Mouse (Mus musculus) kidney, adult 9 months (tissue): ENCODE results near the gene Mrpl14.

Experiments
- DNase-seq: peaks from one replicate; pipeline ENCODE4 v3.0.0; 2022

Gene Mrpl14

DNA sequence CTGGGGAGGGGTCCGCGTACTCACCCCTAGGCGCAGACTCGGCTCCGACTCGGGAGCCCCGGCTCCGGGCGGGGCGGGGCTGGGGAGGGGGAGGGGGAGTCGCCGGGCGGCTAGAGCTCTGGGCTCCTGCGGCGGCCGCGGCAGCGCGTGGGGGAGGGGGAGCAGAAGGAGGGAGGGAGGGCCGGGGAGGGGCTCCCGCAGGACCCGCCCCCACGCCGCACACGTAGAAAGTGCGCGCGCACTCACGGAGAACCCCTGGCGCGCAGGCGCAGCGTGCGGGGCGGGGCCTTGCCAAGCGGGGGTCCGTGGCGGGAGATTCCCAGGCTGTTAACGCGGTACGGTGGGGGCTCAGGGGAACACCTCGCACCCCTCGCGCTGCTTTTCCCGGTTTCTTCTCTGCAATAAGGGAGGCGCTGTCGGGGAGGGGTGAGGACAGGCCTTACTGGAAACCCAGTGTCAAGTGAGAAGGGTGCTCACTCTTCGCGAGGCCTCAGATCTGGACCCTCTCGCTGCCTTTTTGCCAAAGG is at the start of gene Mrpl14:
Mrpl14 (plus strand) TSS at position 230 of the 527 bp plus-strand sequence.
- DNase-seq: peak; percentile 90

DNA sequence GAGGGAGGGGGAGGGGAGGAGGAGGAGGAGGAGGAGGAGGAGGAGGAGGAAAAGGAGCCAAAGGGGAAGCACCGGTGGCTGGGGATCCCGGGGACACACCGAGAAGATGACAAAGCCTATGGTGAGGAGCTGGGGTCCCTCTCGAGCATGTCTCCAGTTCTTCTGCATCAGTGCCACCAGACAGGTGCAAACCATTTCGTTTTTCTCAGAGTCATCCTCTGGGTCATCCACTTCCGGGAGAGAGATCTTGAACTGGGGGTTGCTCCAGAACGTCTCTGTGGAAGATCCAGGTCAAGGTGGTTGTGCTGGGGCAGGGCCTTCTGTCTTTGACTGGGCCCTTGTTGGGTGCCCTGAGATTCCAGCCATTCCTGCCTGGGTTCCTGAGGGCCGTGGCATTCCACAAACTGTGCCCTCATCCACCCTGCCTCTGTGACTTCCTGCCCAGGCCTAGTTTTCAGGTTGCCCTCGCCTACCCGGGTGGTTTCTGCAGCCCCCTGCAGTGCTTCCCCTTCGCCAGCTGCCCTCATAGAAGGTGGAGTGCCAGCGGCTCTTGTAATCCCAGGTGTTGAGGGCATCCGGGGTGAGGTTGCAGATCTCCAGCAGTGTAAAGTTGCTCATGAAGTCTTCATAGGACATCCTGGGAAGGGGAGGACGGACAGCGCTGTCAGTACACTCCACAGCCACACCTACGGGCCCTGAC is 47.4 kb upstream of the Mrpl14 start:
- no peak for DNase-seq

DNA sequence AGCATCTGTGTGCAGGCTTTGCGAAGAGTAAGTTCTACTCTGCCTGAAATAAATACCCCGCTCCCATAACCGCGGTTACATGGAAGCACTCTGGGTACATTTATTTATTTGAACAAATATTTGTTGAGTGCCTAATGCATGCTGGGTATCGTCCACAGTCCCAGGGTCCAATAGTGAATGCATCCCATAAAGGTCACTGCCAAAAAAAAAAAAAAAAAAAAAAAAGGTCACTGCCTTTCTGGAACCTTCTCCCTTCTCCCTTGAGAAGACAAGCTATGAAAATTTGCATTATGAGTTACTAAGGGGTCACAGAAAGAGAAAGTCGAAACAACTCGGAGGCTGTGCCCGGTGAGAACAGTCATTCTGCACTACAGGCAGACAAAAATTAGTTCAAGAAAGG is 44.1 kb upstream of the Mrpl14 start:
- no peak for DNase-seq

DNA sequence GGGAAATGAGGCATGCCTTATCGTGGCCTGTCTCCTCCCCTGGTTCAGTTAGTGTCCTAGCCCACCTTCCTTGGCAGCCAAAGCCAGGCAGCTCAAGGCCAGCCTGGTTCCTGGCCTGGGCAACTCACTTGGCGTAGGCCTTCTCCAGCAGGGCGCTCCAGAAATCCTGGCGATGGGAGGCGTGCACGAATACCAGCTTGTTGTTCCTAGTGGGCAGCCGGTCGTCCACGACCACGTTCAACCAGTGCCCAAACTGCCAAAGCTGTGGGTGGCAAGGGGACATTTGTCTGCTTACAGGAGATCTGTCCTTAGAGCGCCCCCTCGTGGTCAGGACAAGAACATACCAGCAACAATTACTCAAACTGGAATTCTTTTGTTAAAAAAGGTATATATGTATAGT is 43.4 kb upstream of the Mrpl14 start:
- peak; percentile 51 for DNase-seq

DNA sequence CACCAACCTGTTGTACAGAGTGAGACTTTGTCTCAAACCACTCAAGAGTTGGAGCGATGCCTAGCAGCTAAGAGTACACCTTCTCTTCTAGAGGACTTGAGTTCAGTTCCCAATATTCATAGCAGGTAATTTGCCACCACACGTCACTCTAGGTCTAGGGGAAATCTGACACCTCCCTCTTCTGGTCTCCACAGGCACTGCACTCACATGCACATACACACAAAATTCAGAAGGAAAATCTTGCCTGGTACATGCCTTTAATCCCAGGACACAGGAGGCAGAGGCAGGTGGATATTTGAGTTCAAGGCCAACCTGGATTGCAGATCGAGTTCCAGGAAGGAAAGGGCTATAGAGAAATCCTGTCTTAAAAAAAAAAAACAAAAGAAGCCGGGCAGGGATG is 41.9 kb upstream of the Mrpl14 start:
- DNase-seq: no peak

DNA sequence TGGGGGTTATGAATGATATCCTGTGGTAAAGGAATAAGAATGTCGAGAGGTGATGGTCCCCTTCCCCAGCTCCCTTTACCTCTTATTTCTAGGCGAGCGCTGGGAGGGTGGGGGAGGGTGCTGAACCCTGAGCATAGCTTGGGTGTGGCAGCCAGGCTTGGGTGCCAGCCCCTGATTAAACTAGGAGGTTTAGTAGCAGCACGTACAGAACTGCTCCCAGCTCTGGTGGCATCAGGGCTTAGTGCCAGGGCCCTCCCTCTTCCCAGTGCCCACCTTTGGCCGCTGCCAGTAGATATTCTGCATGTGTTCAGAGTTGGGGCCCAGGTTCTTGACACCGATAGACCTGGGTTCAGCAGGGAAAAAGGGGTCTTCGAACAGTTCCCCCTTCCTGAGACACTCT is 32.9 kb upstream of the Mrpl14 start:
- no peak for DNase-seq

DNA sequence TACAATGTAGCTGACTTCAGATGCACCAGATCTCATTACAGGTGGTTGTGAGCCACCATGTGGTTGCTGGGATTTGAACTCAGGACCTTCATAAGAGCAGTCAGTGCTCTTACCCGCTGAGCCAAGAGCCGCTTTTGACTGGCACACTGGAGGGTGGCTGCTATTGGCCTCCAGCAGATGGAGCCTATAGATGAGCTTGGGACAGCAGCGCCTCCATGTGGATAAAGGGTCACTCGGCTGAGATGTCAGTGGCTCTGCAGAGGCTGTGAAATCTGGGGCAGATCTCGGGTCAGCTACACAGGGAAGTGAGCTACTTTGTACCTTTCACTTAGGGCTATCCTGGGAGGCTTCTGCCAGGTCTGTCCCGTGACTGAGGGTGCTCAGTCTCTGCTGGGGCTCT is 30.3 kb upstream of the Mrpl14 start:
- DNase-seq: no peak

DNA sequence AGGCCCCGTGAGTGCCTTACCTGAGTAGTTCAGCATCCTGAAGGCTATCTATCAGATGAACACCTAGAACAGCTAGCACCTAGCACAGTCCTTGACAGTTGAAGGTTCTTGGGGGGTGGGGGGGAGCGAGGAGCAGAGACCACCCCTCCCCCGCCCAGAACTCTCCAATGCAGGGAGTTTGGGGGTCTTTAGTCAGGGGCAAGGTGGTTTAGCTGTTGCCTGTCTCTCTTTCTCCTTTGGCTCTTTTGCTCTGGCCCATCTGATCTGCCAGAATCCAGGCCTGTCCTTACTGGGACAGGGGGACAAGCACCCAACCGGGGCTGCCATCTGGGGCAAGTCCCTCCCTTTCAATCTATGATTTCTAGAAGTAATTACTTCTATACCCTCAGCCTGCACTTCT is 26.9 kb upstream of the Mrpl14 start, which contains the start of gene Capn11:
Capn11 (minus strand) TSS at position 101 of the 400 bp plus-strand sequence.
- DNase-seq: no peak

DNA sequence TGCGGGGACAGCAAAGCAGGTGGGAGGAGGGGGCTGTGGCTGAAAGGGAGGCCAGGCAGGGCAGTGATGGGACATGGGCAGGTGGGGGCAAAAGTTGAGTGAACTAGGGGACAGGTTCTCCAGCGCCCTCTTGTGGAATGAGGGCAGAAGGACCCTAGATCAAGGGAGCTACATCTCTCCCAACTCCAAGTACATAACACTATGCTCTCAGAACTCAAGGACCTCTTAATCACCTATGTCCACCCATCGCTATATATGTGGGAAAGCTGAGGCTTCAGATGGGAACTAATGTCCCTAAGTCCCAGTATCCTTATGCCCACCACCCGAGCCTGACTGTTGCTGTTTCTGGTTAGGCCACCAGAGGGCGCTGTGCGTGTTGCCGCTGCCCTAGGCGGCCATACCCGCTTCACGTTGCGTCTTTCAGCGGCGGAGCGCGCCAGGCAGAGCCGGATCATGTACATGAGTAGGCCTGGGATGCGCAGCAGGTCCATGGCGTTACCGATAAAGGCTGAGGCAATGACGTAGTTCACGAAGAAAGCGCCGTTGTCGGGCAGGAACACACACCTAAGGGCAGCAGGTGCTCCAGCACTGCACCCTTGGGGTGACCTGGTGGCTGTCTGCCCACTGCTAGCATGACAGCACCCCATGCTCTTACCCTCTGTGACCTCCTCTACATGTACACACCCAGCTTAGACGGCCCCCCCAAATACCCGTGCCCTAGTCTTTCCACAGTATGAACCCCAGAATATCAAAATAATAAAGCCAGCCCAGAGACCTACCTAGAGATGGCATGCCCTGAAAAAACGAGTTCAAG is 22.8 kb upstream of the Mrpl14 start:
- peak; percentile 72 for DNase-seq

DNA sequence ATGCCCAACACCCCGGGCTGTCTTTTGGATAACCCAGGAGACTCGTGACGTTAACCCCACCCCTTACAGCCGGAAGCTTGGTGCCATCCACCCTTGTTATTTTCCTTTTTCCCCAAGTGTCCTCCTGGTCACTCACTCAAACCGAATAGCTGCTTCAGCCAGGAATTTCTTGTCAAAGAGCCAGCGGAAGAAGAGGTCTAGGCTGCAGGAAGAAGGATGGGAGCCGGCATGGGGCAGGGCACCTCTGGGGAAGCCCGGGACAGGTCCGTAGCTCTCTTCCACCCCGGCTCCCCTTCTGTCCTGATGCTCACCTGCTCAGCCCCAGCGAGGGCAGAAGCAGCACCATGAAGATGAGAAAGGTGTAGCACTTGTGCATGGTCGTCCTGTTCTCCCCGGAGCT is 21.5 kb upstream of the Mrpl14 start:
- no peak for DNase-seq

DNA sequence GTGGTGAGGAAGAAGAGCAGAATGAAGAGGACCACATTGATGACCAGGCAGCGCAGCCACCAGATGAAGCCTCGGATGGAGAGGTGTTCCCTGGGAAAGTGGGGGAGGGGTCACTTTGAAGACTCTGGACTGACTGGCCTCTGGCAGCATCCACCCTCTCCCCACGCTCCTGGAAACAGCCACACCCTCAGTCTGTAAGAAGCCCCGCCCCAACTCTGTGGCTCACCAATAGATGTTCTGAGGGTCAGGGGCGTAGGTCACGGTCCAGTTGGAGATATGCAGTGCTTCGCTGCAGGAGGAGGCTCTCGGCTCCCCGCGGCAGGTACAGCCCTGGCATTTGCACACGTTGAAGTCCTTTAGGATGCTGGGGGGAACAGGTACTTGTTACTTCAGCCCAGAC is 20.0 kb upstream of the Mrpl14 start:
- no peak for DNase-seq

DNA sequence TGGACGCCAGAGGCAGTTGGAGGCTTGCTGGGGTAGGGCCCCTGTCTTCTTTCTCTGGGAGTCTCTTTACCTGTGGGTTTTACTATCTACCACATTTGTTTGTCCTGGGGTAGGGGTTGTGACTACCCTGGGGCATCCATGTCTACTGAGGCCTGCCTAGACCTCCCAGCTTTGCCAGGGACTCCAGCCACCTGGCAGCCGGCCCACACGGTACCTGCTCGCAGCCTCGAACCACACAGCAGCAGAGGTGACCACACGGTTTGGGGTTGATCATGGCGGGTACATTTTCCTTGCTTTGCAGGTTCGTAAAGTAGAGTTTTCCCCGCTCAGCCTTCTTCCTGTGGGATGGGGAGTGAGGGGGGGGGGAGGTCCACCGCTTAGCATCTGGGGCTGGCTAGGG is 18.6 kb upstream of the Mrpl14 start:
- DNase-seq: no peak

DNA sequence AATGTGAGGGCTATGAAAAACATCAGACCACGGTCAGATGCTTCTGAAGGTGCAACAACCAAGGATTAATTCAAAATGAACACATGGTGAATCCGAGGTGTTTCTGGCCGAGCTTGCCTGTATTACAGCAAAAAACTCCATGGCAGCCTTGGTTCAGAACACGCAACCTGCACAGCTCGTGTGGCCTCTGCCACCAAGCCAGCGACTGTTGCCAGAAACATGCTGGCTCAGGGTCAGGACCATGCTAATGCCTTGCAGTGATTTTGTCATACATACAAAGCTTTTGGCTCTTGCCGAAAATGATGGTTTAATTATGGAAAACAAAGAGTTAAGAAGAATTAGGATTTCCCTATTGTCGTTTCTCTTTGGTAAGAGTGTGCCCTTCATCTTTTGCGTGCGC is 18.1 kb upstream of the Mrpl14 start:
- DNase-seq: no peak

DNA sequence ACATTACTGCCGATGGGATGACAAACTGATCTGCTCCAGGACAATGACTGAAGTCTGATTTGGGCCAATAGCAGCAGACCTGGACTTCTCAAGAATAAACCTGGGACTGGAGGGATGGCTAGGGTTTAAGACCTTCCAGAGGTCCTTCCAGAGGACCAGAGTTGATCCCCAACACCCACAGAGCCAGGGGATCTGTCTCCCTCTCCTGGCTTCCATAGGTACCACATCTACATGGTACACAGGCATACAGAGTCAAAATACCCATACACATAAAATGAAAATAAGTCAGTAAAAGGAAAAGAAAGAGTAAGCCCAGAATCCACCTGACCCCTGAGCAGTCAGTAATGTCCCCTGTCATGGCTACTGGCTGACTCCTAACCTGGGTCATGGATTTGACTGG is 14.3 kb upstream of the Mrpl14 start:
- no peak for DNase-seq

DNA sequence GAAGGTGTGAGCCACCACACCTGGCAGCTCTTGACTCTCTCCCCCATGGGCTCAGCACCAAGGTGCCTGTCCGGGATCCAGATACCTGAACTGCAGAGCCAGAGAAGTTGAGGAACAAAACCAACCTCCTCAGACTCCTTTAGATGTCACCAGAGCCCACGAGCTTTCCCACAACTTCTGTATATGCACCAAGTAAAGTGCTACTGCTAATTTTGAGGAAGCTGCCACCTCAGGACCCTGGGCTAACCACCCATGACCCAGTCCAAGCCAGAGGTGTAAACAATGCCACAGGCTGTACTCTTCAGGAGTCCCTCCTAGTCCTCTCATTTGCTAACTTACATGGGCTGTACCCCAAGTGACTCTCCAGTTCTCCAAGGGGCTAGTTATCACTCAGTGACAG is 13.5 kb upstream of the Mrpl14 start:
- DNase-seq: no peak

DNA sequence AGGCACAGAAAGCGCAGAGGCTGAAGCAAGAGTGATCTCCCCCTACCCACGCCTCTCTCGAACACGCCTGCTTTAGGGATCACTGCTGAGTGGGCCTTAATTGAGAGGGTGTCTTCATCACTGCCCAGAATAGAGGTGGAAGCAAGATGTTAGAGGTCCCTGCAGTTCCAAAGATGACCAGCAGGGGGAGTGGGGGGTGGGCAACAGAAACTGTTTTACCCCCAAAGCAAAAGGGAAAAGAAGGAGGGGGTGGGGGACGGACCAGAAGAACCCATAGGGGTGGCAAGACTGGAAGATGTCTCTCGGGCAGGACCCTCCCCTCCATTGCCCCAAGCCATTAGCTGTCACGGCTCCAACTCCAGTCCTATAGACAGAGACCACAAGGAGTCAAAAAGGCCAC is 8.0 kb upstream of the Mrpl14 start:
- peak; percentile 49 for DNase-seq

DNA sequence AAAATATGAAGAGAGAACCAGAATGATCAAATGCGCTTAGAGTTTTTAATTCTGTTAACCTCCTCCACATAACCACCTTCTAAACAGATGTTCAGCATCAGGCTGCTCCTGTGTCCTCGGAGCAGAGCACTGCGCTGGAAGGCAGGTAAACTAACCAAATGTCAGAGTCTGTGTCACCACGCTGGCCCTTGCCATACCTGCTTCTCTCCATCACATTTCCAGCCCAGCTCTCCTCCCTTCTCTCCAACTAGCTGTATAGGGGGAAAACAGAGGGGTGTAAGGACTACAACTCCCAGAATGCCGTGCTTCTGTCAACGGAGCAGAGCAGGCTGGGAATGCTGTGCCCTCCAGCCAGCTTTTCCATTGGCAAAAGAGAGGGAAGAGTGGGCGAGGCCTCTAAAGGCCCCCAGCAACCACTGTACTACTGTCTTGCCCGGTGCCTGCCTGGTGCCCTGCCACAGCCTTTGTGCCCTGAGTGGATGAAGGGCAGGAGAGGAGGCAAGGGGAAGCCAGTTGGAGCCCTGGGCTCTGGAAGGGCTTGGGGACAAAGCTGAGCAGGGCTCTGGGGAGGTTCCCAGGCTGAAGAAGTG is 5.6 kb upstream of the Mrpl14 start:
- DNase-seq: peak; percentile 55

DNA sequence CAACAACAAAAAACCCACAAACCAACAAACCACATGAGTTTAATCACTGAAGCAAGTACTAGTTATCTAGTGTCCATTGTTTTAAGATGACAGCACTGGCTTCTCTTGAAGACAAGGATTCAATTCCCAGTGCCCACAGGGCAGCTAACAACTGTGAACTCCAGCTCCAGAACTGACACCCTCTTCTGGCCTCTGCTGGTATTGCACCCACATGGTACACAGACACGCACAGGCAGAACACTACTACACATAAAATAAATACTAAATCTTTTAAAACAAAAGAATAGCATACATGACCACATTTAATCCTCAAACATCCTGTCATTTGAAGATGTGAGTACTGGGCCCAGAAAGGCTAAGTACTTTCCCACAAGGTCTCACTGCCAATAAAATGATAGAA is 4.5 kb upstream of the Mrpl14 start:
- no peak for DNase-seq

DNA sequence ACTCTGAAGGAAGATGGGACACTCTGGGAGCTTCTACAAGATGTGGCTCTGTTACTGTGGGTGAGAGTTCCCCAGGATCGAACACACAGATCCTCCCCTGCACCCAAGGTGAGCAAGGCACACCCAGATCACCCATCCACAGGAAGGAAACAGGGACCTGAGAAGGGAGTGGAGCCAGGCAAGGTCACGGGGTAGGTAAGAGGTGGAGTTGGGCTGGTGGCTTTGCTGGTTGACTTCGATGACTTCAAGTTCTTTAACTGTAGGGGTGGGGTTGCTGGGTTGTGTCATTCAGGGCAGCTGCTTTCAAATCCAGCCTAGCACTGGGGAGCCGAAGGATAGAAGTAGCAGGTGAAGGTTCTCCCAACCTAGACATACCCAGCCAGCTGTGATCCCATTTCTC is 3.3 kb upstream of the Mrpl14 start:
- no peak for DNase-seq

DNA sequence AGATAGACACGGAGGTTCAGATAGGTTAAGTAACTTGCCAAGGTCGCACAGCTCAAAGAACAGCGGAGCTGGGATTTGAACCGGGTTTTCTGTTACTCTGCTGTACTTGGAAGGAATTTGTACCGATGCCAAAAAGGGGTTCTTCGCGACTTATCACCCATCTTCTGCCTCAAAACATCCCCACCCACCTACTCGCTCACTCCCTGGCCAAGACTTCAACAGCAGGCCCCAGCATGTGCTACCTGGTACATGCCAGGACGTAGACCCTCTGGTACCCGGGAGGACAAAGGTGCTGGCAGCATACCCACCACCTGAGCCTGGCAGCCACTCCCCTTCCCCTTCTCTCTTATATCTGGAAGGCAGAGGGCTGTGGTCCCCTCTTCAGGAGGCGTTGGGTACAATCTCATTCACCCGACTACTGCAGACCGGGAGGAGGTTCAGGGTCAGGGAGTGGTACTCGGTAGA is 1.4 kb upstream of the Mrpl14 start:
- no peak for DNase-seq

DNA sequence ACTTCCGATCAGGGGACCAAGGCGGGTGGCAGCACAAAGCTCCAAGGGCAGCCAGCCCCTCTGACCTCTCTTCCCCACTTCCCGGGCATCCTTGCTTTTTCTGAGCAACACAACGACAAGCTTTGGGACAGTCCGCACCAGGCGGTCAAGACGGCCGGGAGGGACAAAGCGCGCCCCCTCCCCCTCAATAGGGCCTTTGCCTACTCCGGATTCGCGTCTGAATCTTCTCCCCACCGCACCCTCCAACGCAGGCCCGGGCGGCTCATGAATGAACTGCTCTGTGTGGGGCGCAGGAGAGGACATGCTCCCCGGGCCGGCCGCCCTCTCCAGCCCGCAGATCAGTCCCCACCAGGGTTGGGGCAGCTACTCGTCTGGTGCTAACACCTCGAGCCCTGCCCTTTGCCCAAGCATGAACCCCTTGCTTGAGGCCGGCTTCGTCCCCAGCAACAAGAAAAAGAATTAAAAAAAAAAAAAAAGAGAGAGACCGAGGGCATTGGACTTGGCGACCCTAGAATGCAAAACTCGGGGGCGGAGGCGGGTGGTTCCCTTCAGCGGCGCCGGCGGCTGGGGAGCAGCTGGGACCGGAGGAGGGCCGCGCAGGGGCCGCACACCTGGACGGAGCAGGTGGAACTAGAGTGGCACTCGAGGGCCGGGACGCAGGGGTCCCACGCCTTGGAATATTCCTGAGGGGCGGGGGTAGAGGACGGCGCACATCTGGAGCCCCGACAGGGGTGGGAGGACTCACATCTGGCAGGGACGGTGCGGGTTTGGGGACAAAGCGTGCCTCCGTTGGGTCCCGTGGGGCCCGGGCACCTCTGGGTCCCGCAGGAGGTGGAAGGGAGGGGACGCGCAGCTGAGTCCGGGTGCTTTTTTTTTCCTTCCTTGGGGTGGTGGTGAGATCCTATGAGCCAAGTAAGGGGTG is 690 bp upstream of the Mrpl14 start:
- peak; percentile 46 for DNase-seq

DNA sequence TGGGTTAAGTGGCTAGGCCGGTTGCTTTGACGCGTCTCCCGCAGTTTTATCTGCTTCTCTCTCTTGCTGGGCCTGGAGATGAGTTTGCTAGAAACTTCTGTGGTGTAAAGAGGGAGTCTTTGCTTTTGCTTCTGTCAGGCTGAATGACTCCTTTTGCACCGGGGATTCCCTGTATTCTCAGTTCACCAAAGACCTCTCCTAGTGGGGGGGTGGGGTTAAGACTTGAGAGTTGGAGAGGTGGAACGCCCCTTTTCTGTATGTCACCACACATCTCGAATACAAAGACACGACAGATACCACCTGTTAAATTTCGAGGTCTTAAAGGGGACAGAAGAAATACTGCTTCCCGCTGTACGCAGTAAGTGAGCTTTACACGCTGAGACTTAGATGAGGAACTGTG is 594 bp downstream of the Mrpl14 start, which contains the start of gene Tmem63b:
Tmem63b (minus strand) TSS at position 190 of the 400 bp plus-strand sequence.
- no peak for DNase-seq

DNA sequence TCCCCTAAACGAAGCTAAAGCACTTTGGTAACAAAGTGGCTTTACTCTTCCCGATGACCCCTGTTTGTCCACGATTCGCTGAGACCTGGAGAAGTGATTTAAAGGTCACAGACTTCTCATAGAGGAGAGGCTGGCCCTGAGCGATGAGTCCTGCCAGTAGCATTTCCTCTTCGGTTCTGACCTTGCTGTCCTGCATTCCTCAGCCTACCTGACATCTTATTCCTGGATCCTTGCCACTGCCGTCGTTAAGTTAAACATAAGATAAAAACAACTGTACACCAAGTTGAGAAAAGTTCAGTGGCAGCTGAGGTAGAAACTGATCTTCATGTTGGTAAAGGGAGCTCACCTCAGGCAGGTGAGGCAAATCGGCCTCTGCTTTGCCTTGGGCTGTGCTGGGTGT is 3.0 kb downstream of the Mrpl14 start:
- DNase-seq: no peak
